8 mouse cellular contexts compared by ENCODE assay signal in the genomic region with DNA sequence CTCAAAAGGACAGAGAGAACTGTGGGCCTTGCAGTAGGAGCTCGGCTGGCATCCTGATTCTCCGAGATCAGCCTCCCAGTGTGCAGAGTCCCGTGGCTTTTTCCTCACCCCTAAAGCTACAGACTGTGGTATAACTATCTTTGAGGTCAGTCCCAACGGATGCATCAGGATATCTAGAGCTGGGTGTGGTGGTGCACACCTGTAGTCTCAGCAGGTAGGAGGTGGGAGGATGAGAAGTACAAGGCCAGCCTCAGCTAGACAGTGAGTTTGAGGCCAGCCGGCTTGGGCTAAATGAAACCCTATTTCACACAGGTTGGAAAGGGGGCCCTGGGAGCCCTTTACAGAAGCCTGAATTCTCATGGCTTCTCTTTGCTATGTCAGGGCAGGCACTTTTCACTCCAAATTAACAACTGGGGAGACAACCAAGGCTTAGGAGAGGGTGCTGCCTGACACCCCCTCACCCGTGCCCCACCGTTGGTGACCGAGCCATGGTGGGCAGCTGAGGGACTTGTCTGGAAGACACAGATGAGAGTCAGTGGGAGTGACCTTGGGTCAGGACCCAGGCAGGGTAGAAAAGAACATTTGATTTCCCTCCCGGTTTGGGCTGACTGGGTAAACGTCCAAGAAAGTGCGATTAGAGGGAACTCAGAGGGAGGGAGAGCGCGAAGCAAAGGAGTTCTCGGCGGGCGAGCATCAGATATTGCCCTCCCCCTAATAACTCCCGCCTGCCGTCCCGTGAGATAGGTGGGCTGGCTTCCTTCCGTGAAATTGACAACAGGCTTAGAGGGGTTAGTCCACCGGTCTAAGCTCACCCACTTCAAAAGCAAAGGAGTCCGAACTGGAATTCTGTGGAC. TPM values are rescaled to one million over a fixed set of nuclear protein-coding genes. Genes with fewer than 3 reads are reported as not detected.
DNase-seq lines count a peak whose midpoint lies in the region; ATAC-seq and TF ChIP-seq lines count a peak whose summit lies in the region.

A gene (plus strand): TSS at position 642 of the 854 bp plus-strand sequence.

- no peak for DNase-seq in left cerebral cortex, adult 8-10 months (ENCODE audit: low spot score in 2 of 2)
- DNase-seq in left cerebral cortex, adult 11 months (ENCODE audit: low spot score), result no peak
- DNase-seq in adrenal gland, postnatal 4 days (ENCODE audit: low spot score in 2 of 2), result no peak
- peak; percentile 36 for DNase-seq in gastrocnemius, postnatal 14 days
- DNase-seq in hindbrain, postnatal 0 days (ENCODE audit: low spot score), result no peak
- DNase-seq in embryo, embryonic 9.5 days (ENCODE audit: extremely low spot score), result no peak
- no peak for DNase-seq in cerebellum, adult 9-11 months

- peak within 1 kb of the TSS; percentile 4 for H3K27ac ChIP-seq in hindbrain, postnatal 0 days

- H3K27me3 ChIP-seq in hindbrain, postnatal 0 days (ENCODE audit: insufficient read depth, low read length), result no peaks in the 10 kb centered on the region

- peak within 1 kb of the TSS; percentile 33 for H3K4me3 ChIP-seq in hindbrain, postnatal 0 days (ENCODE audit: low read length)

- H3K4me1 ChIP-seq in hindbrain, postnatal 0 days (ENCODE audit: insufficient read depth, low read length), result 0 out of 2 replicates have a peak, but pooled peaks cover 4% of the 10 kb centered on the region

- intact Hi-C loops in gastrocnemius, postnatal 14 days (cut with DNase I; ENCODE audit: low total_unique reads), result no loop called here

- H3K9ac ChIP-seq in hindbrain, postnatal 0 days (replicated peaks; ENCODE audit: low read length), result peak within 1 kb of the TSS; percentile 44; the same call in 1 of the 2 replicates

- no peaks in the 10 kb centered on the region for H3K36me3 ChIP-seq in hindbrain, postnatal 0 days (ENCODE audit: insufficient read depth, low read length)

- TF ChIP-seq CTCF in hindbrain, postnatal 0 days (IDR thresholded peaks at IDR 0.05; ENCODE audit: low read depth), result no peak

- no peaks in the 10 kb centered on the region for H3K9me3 ChIP-seq in hindbrain, postnatal 0 days (ENCODE audit: low read length)

- H3K4me2 ChIP-seq in hindbrain, postnatal 0 days (ENCODE audit: low read depth, low read length), result peak within 1 kb of the TSS; percentile 60

- 8% methylated on average over 22 of the region's 22 CpGs for WGBS in hindbrain, postnatal 0 days

- ATAC-seq in hindbrain, postnatal 0 days, result no peak
- peak; percentile 49 for ATAC-seq in megakaryocyte-erythroid progenitor cell, adult 5-6 weeks (replicated peaks; ENCODE audit: low FRiP score, low TSS enrichment, poor library complexity, severe bottlenecking)

RNA-seq across cellular contexts. Expression of the gene that starts here (rescaled TPM):
- 10 to 100 TPM; 12.8 to 23.2 (median 16.7) TPM for total RNA-seq in left cerebral cortex, adult 8-10 months (2022)
- total RNA-seq in adrenal gland, postnatal 4 days (2021), result 100 to 1,000 TPM; 219 to 241 TPM
- 10 to 100 TPM; 42.1 to 42.3 TPM for total RNA-seq in gastrocnemius, postnatal 14 days (2021)
- total RNA-seq in hindbrain, postnatal 0 days (2014; rRNA removed), result 12.2 and 18.0 TPM in 2 replicates
- 15.5 and 16.3 TPM in 2 replicates for polyA plus RNA-seq in hindbrain, postnatal 0 days (2015; fragmentation: Nextera tagmentation; extraction: Ambion mirVana)
- total RNA-seq in megakaryocyte-erythroid progenitor cell, adult 5-6 weeks (2014; fragmentation: Nextera tagmentation), result 8.6 and 9.5 TPM in 2 replicates
- total RNA-seq in megakaryocyte-erythroid progenitor cell, adult 5-6 weeks (2017), result 4.7 and 6.3 TPM in 2 replicates

Comparison
In these comparisons a context has a peak if more than half of its experiments do, and no peak if none do; other contexts are left out.
1. RNA of the gene that starts here (total RNA-seq): 219 to 241 TPM in adrenal gland, postnatal 4 days; 42.1 to 42.3 TPM in gastrocnemius, postnatal 14 days, 12.8 to 23.2 TPM in left cerebral cortex, adult 8-10 months, 12.2 to 18.0 TPM in hindbrain, postnatal 0 days and 4.7 to 9.5 TPM in megakaryocyte-erythroid progenitor cell, adult 5-6 weeks; every median in the first group is over 4 times any median in the second.